Mouse (Mus musculus): ENCODE measurements around the gene Cep63. TPM values are rescaled to one million over a fixed set of nuclear protein-coding genes. Genes with fewer than 3 reads are reported as not detected.

Cep63 gene
- polyA plus RNA-seq, 1 experiment from 2014 or later: 49.6 TPM

GRCm38 (mm10) chr9:102649917-102650527 is 23.7 kb upstream of the Cep63 start:
- Histone ChIP-seq H3K36me3 (ENCODE audit: control insufficient read depth, insufficient read depth, low read length) (no peaks in the 10 kb centered on the region), H3K27ac (ENCODE audit: low read depth, low read length) (no peak overlapping the region), H3K9me3 (ENCODE audit: control insufficient read depth, low read length) (no peaks in the 10 kb centered on the region), H3K4me3 (ENCODE audit: low read depth, low read length) (no peak overlapping the region), H3K4me2 (ENCODE audit: low read depth) (no peak overlapping the region), H3K4me1 (ENCODE audit: control insufficient read depth, insufficient read depth, low read length) (peaks cover 15% of the 10 kb centered on the region; the same call in 1 of the 2 replicates), H3K9ac (ENCODE audit: low read length) (no peak overlapping the region), H3K27me3 (ENCODE audit: control insufficient read depth, insufficient read depth, low read length) (no peaks in the 10 kb centered on the region)
- 41% methylated on average over 17 of the region's 17 CpGs for WGBS
- ATAC-seq (ENCODE audit: insufficient read depth, low FRiP score, low TSS enrichment) (peak; percentile 74), DNase-seq (ENCODE audit: low spot score) (peak; percentile 44)

- no peak for DNase-seq (ENCODE audit: low spot score)
- Histone ChIP-seq H3K9ac (ENCODE audit: low read length) (no peak overlapping the region), H3K9me3 (ENCODE audit: control insufficient read depth, low read length) (no peaks in the 10 kb centered on the region), H3K36me3 (ENCODE audit: control insufficient read depth, insufficient read depth, low read length) (no peaks in the 10 kb centered on the region), H3K4me1 (ENCODE audit: control insufficient read depth, insufficient read depth, low read length) (peaks cover 27% of the 10 kb centered on the region), H3K27me3 (ENCODE audit: control insufficient read depth, insufficient read depth, low read length) (no peaks in the 10 kb centered on the region), H3K27ac (ENCODE audit: low read depth, low read length) (no peak overlapping the region), H3K4me3 (ENCODE audit: low read depth, low read length) (no peak overlapping the region), H3K4me2 (ENCODE audit: low read depth) (no peak overlapping the region)
- 90% methylated on average over 6 of the region's 6 CpGs for whole genome bisulfite sequencing
- ATAC-seq (ENCODE audit: insufficient read depth, low FRiP score, low TSS enrichment): no peak
These were observed 20.7 kb upstream of the Cep63 start for GRCm38 (mm10) chr9:102647010-102647409.

GRCm38 (mm10) chr9:102645119-102645695 is 18.9 kb upstream of the Cep63 start:
- Histone ChIP-seq H3K27ac (ENCODE audit: low read depth, low read length) (no peak overlapping the region), H3K4me2 (ENCODE audit: low read depth) (no peak overlapping the region), H3K4me1 (ENCODE audit: control insufficient read depth, insufficient read depth, low read length) (peaks cover 18% of the 10 kb centered on the region), H3K27me3 (ENCODE audit: control insufficient read depth, insufficient read depth, low read length) (no peaks in the 10 kb centered on the region), H3K36me3 (ENCODE audit: control insufficient read depth, insufficient read depth, low read length) (no peaks in the 10 kb centered on the region), H3K9me3 (ENCODE audit: control insufficient read depth, low read length) (no peaks in the 10 kb centered on the region), H3K9ac (ENCODE audit: low read length) (no peak overlapping the region), H3K4me3 (ENCODE audit: low read depth, low read length) (no peak overlapping the region)
- ATAC-seq (ENCODE audit: insufficient read depth, low FRiP score, low TSS enrichment): no peak
- 66% methylated on average over 3 of the region's 3 CpGs for WGBS
- DNase-seq (ENCODE audit: low spot score): no peak

- DNase-seq (ENCODE audit: low spot score): peak; percentile 79
- Histone ChIP-seq H3K36me3 (ENCODE audit: control insufficient read depth, insufficient read depth, low read length) (no peaks in the 10 kb centered on the region), H3K4me2 (ENCODE audit: low read depth) (peak overlapping the region; percentile 25), H3K27me3 (ENCODE audit: control insufficient read depth, insufficient read depth, low read length) (no peaks in the 10 kb centered on the region), H3K9ac (ENCODE audit: low read length) (0 out of 2 replicates have a peak overlapping the region, but pooled peaks have one; percentile 30), H3K9me3 (ENCODE audit: control insufficient read depth, low read length) (no peaks in the 10 kb centered on the region), H3K4me3 (ENCODE audit: low read depth, low read length) (no peak overlapping the region), H3K27ac (ENCODE audit: low read depth, low read length) (peak overlapping the region; percentile 87), H3K4me1 (ENCODE audit: control insufficient read depth, insufficient read depth, low read length) (peaks cover 15% of the 10 kb centered on the region)
- 5% methylated on average over 10 of the region's 10 CpGs for WGBS
- ATAC-seq (ENCODE audit: insufficient read depth, low FRiP score, low TSS enrichment): peak; percentile 84
These were observed 17.3 kb upstream of the Cep63 start for GRCm38 (mm10) chr9:102643486-102644101.

GRCm38 (mm10) chr9:102643071-102643485 is 16.7 kb upstream of the Cep63 start:
- H3K27ac ChIP-seq (ENCODE audit: low read depth, low read length): peak overlapping the region; percentile 87
- DNase-seq (ENCODE audit: low spot score) (no peak), ATAC-seq (ENCODE audit: insufficient read depth, low FRiP score, low TSS enrichment) (peak; percentile 38; the same call in 1 of the 2 replicates)
- H3K36me3 ChIP-seq (ENCODE audit: control insufficient read depth, insufficient read depth, low read length): no peaks in the 10 kb centered on the region
- no peaks in the 10 kb centered on the region for H3K27me3 ChIP-seq (ENCODE audit: control insufficient read depth, insufficient read depth, low read length)
- peaks cover 15% of the 10 kb centered on the region for H3K4me1 ChIP-seq (ENCODE audit: control insufficient read depth, insufficient read depth, low read length)
- no peak overlapping the region; the same call in 1 of the 2 replicates for H3K4me2 ChIP-seq (ENCODE audit: low read depth)
- no peak overlapping the region for H3K4me3 ChIP-seq (ENCODE audit: low read depth, low read length)
- H3K9ac ChIP-seq (ENCODE audit: low read length): no peak overlapping the region
- H3K9me3 ChIP-seq (ENCODE audit: control insufficient read depth, low read length): no peaks in the 10 kb centered on the region
- 31% methylated on average over 8 of the region's 8 CpGs for WGBS

- Histone ChIP-seq H3K4me3 (ENCODE audit: low read depth, low read length) (no peak overlapping the region), H3K9ac (ENCODE audit: low read length) (no peak overlapping the region), H3K27me3 (ENCODE audit: control insufficient read depth, insufficient read depth, low read length) (no peaks in the 10 kb centered on the region), H3K9me3 (ENCODE audit: control insufficient read depth, low read length) (no peaks in the 10 kb centered on the region), H3K4me1 (ENCODE audit: control insufficient read depth, insufficient read depth, low read length) (peaks cover 15% of the 10 kb centered on the region), H3K27ac (ENCODE audit: low read depth, low read length) (no peak overlapping the region), H3K36me3 (ENCODE audit: control insufficient read depth, insufficient read depth, low read length) (no peaks in the 10 kb centered on the region), H3K4me2 (ENCODE audit: low read depth) (no peak overlapping the region)
- 78% methylated on average over 6 of the region's 6 CpGs for WGBS
- ATAC-seq (ENCODE audit: insufficient read depth, low FRiP score, low TSS enrichment) (no peak), DNase-seq (ENCODE audit: low spot score) (no peak)
These were observed 15.2 kb upstream of the Cep63 start for GRCm38 (mm10) chr9:102641531-102641930.

- no peak overlapping the region for H3K4me3 ChIP-seq (ENCODE audit: low read depth, low read length)
- ATAC-seq (ENCODE audit: insufficient read depth, low FRiP score, low TSS enrichment): no peak
- WGBS: 87% methylated on average over 8 of the region's 8 CpGs
- DNase-seq (ENCODE audit: low spot score): no peak
- H3K36me3 ChIP-seq (ENCODE audit: control insufficient read depth, insufficient read depth, low read length): no peaks in the 10 kb centered on the region
- no peaks in the 10 kb centered on the region for H3K9me3 ChIP-seq (ENCODE audit: control insufficient read depth, low read length)
- H3K27me3 ChIP-seq (ENCODE audit: control insufficient read depth, insufficient read depth, low read length): no peaks in the 10 kb centered on the region
- no peak overlapping the region for H3K4me2 ChIP-seq (ENCODE audit: low read depth)
- H3K4me1 ChIP-seq (ENCODE audit: control insufficient read depth, insufficient read depth, low read length): peaks cover 14% of the 10 kb centered on the region
- no peak overlapping the region for H3K27ac ChIP-seq (ENCODE audit: low read depth, low read length)
- H3K9ac ChIP-seq (ENCODE audit: low read length): no peak overlapping the region
These were observed 13.2 kb upstream of the Cep63 start for GRCm38 (mm10) chr9:102639510-102639909.

GRCm38 (mm10) chr9:102638963-102639362 is 12.6 kb upstream of the Cep63 start:
- no peak overlapping the region for H3K4me3 ChIP-seq (ENCODE audit: low read depth, low read length)
- H3K4me2 ChIP-seq (ENCODE audit: low read depth): no peak overlapping the region
- no peak overlapping the region for H3K27ac ChIP-seq (ENCODE audit: low read depth, low read length)
- no peaks in the 10 kb centered on the region; the same call in 1 of the 2 replicates for H3K36me3 ChIP-seq (ENCODE audit: control insufficient read depth, insufficient read depth, low read length)
- H3K27me3 ChIP-seq (ENCODE audit: control insufficient read depth, insufficient read depth, low read length): no peaks in the 10 kb centered on the region
- no peaks in the 10 kb centered on the region for H3K9me3 ChIP-seq (ENCODE audit: control insufficient read depth, low read length)
- ATAC-seq (ENCODE audit: insufficient read depth, low FRiP score, low TSS enrichment): no peak
- WGBS: 70% methylated on average over 7 of the region's 7 CpGs
- H3K9ac ChIP-seq (ENCODE audit: low read length): no peak overlapping the region
- peaks cover 10% of the 10 kb centered on the region for H3K4me1 ChIP-seq (ENCODE audit: control insufficient read depth, insufficient read depth, low read length)
- DNase-seq (ENCODE audit: low spot score): no peak
